Mouse (Mus musculus) T-helper 1 cell (primary cell): ENCODE results near the gene Sh3kbp1.

Source experiments
- in situ Hi-C: fragments of 300-600 bp; cut with MboI, MseI; formaldehyde crosslinking; loops from one replicate; pipeline ENCODE4 v1.15.1; 2025; ENCODE audit warnings: high pct_unique_total_duplicates

The Sh3kbp1 gene

GRCm38 (mm10) chrX:159995808-159996207 lies 368.7 kb downstream of the Sh3kbp1 start:
- in situ Hi-C loops = no loop called here
